In genomic region chr8:4839087-4839486, GRCm38 (mm10) we compare ENCODE assay signal across 17 mouse cellular contexts. TPM values are rescaled to one million over a fixed set of nuclear protein-coding genes. Genes with fewer than 3 reads are reported as not detected.
DNase-seq lines count a peak whose midpoint lies in the region; ATAC-seq and TF ChIP-seq lines count a peak whose summit lies in the region.
"Had no signal": no experiment of that assay in that cellular context is flagged by ENCODE, and none has a peak within 500 bp of the region (broad histone marks: within the 10 kb centered on the region; RNA-seq: fewer than 3 reads in every experiment).

No protein-coding gene starts in this region.

- H3K4me1 ChIP-seq in liver, embryonic 14.5 days (replicated peaks; ENCODE audit: control insufficient read depth in 2 of 2, insufficient read depth in 2 of 2, low read length in 1 of 2), result peaks cover 0 to 2% of the 10 kb centered on the region in 2 experiments; a peak in 1 of 4 replicates
- H3K4me1 ChIP-seq: heart, embryonic 13.5 days; neural tube, embryonic 12.5 days had no signal

- TF ChIP-seq EP300 in liver, embryonic 14.5 days (IDR thresholded peaks at IDR 0.05; ENCODE audit: low read depth), result no peak

- H3K36me3 ChIP-seq in liver, embryonic 14.5 days (replicated peaks; ENCODE audit: control insufficient read depth, insufficient read depth, low read depth), result no peaks in the 10 kb centered on the region
- H3K36me3 ChIP-seq: heart, embryonic 13.5 days; neural tube, embryonic 12.5 days had no signal

- DNase-seq in liver, embryonic 14.5 days (ENCODE audit: low read depth in 3 of 3, low spot score in 3 of 3), result no peak
- DNase-seq in liver, result no peak
- DNase-seq in heart, postnatal 4 days, result peak; percentile 43
- DNase-seq in kidney, postnatal 14 days, result peak; percentile 64
- no peak for DNase-seq in spleen, adult 18-20 months
- DNase-seq in right cerebral cortex, postnatal 36 days (ENCODE audit: low spot score in 2 of 2), result no peak
- DNase-seq in ovary, adult 18-20 months (ENCODE audit: low spot score), result no peak
- DNase-seq: adrenal gland, postnatal 25 days; cerebellum, postnatal 10 days; left cerebral cortex, postnatal 4 days; lung, adult 2 months; retina, postnatal 1 day; thymus, adult 18-20 months had no signal

- ATAC-seq in liver, embryonic 14.5 days (ENCODE audit: insufficient read depth), result 0 out of 2 replicates have a peak, but pooled peaks have one; percentile 18
- no peak for ATAC-seq in erythroblast, adult 5-6 weeks (replicated peaks; ENCODE audit: low FRiP score, poor library complexity, severe bottlenecking)
- ATAC-seq: midbrain, embryonic 16.5 days had no signal

- no peaks in the 10 kb centered on the region for H3K9me3 ChIP-seq in liver, embryonic 14.5 days (ENCODE audit: control insufficient read depth, low read length)
- H3K9me3 ChIP-seq: heart, embryonic 13.5 days; neural tube, embryonic 12.5 days had no signal

- no peak overlapping the region for H3K27ac ChIP-seq in liver, embryonic 14.5 days
- H3K27ac ChIP-seq: heart, embryonic 13.5 days; neural tube, embryonic 12.5 days had no signal

- no peak overlapping the region for H3K4me3 ChIP-seq in liver, embryonic 14.5 days (ENCODE audit: insufficient read depth in 1 of 2, low read depth in 2 of 2, low read length in 2 of 2)
- H3K4me3 ChIP-seq: heart, embryonic 13.5 days; neural tube, embryonic 12.5 days had no signal

- no peak overlapping the region for H3K9ac ChIP-seq in liver, embryonic 14.5 days (replicated peaks)
- H3K9ac ChIP-seq: heart, embryonic 13.5 days; neural tube, embryonic 12.5 days had no signal

- H3K4me2 ChIP-seq in liver, embryonic 14.5 days (ENCODE audit: low read depth), result no peak overlapping the region
- H3K4me2 ChIP-seq: heart, embryonic 13.5 days; neural tube, embryonic 12.5 days had no signal

- no peaks in the 10 kb centered on the region for H3K27me3 ChIP-seq in liver, embryonic 14.5 days (ENCODE audit: control insufficient read depth, insufficient read depth, low read length)
- H3K27me3 ChIP-seq: heart, embryonic 13.5 days; neural tube, embryonic 12.5 days had no signal

- 55% methylated on average over 3 of the region's 3 CpGs for WGBS in liver, embryonic 14.5 days (ENCODE audit: insufficient replicate concordance)

- no peak for TF ChIP-seq CTCF in liver, embryonic 14.5 days (IDR thresholded peaks at IDR 0.05; ENCODE audit: low read depth)

RNA-seq across cellular contexts. Expression of gene Shcbp1, which starts 59.7 kb away (rescaled TPM):
- 9.5 and 19.1 TPM in 2 replicates for polyA plus RNA-seq in liver, embryonic 14.5 days (2012; rRNA removed)
- 40.2 and 40.4 TPM in 2 replicates for polyA plus RNA-seq in liver, embryonic 14.5 days (2014; fragmentation: Nextera tagmentation; extraction: Ambion mirVana)
- total RNA-seq in heart, postnatal 4 days (2021), result 10 to 100 TPM; 18.4 to 21.2 TPM
- total RNA-seq in erythroblast, adult 5-6 weeks (2015; ENCODE audit: low replicate concordance), result 25.7 and 34.0 TPM in 2 replicates
- total RNA-seq in erythroblast, adult 5-6 weeks (2017; ENCODE audit: low replicate concordance), result 20.7 and 21.3 TPM in 2 replicates

Comparison
In these comparisons a context has a peak if more than half of its experiments do, and no peak if none do; other contexts are left out.
1. DNase-seq: peak in heart, postnatal 4 days (single experiment) and kidney, postnatal 14 days (single experiment); none in liver, embryonic 14.5 days (0 of 3), liver (single experiment), spleen, adult 18-20 months (0 of 2), right cerebral cortex, postnatal 36 days (0 of 2) and ovary, adult 18-20 months (single experiment).